Mouse (Mus musculus) heart, postnatal 0 days (tissue): ENCODE data around the gene Haus6. TPM values are rescaled to one million over a fixed set of nuclear protein-coding genes. Genes with fewer than 3 reads are reported as not detected.

Experiments
- ATAC-seq: fragments of 200-750 bp; cut with Nextera tagmentation; 2 replicates; pipeline ENCODE4 v1.8.0; 2017; ENCODE audit warnings: low read depth, moderate number of reproducible peaks, moderate library complexity; ENCODE audit not compliant: insufficient read depth
- DNase-seq: peaks from one replicate; pipeline ENCODE4 v3.0.0-alpha.2; 2016; ENCODE audit warnings: low spot score
- H3K27ac ChIP-seq: fragments of 300-500 bp; sonication (generic); 2 replicates; pipeline ENCODE4 v1.5.1; 2014; ENCODE audit warnings: low read depth, mild to moderate bottlenecking
- H3K27me3 ChIP-seq: fragments of 300-500 bp; sonication (generic); 2 replicates; pipeline ENCODE4 v1.6.1; 2014; ENCODE audit warnings: low read length, mixed read lengths; ENCODE audit not compliant: control insufficient read depth, insufficient read depth
- H3K36me3 ChIP-seq: fragments of 300-500 bp; sonication (generic); replicated peaks from 2 replicates; pipeline ENCODE4 v1.6.1; 2014; ENCODE audit warnings: low read length, mixed read lengths; ENCODE audit not compliant: control insufficient read depth, insufficient read depth
- H3K4me1 ChIP-seq: fragments of 300-500 bp; sonication (generic); 2 replicates; pipeline ENCODE4 v1.6.1; 2014; ENCODE audit warnings: antibody characterized with exemption; ENCODE audit not compliant: control insufficient read depth, insufficient read depth
- H3K4me2 ChIP-seq: fragments of 300-500 bp; sonication (generic); 2 replicates; pipeline ENCODE4 v1.6.1; 2014; ENCODE audit warnings: low read depth, mild to moderate bottlenecking, low read length, moderate library complexity
- H3K4me3 ChIP-seq: fragments of 300-500 bp; sonication (generic); 2 replicates; pipeline ENCODE4 v1.5.1; 2014; ENCODE audit warnings: low read depth, low read length
- H3K9ac ChIP-seq: fragments of 300-500 bp; sonication (generic); replicated peaks from 2 replicates; pipeline ENCODE4 v1.6.1; 2014; ENCODE audit warnings: low read depth, low read length, mixed read lengths
- H3K9me3 ChIP-seq: fragments of 300-500 bp; sonication (generic); replicated peaks from 2 replicates; pipeline ENCODE4 v1.6.1; 2016; ENCODE audit warnings: low read length; ENCODE audit not compliant: control insufficient read depth
- CTCF ChIP-seq: IDR thresholded peaks from 2 replicates; pipeline ENCODE4 v1.5.1; 2016; ENCODE audit warnings: antibody characterized with exemption, control low read depth, low read depth
- EP300 ChIP-seq: IDR thresholded peaks from 2 replicates; pipeline ENCODE4 v1.6.1; 2016; ENCODE audit warnings: antibody characterized with exemption, low read depth
- WGBS: fragments of 180-500 bp; shearing (Covaris S2); extraction: QIAGEN DNeasy Blood & Tissue Kit; methylation state at CpG from one replicate; pipeline ENCODE4 v1.1.7; 2014; 5-methylcytosine and 5-hydroxymethylcytosine counted together
- polyA plus RNA-seq: library from polyadenylated mRNA; unstranded; fragments of >200 nt; fragmentation: Nextera tagmentation; extraction: Ambion mirVana; gene quantifications from 2 replicates; pipeline ENCODE4 v1.2.1, GENCODE M21; 2015
- total RNA-seq: library from RNA; depleted of rRNA; stranded (reverse); fragments of >200 nt; gene quantifications from 2 replicates; pipeline ENCODE4 v1.2.3, GENCODE M21; 2014; ENCODE audit warnings: low replicate concordance; rRNA removed

Haus6 gene
- total and polyA plus RNA-seq, 2 experiments from 2014 or later, result 2.9 to 3.8 TPM

DNA sequence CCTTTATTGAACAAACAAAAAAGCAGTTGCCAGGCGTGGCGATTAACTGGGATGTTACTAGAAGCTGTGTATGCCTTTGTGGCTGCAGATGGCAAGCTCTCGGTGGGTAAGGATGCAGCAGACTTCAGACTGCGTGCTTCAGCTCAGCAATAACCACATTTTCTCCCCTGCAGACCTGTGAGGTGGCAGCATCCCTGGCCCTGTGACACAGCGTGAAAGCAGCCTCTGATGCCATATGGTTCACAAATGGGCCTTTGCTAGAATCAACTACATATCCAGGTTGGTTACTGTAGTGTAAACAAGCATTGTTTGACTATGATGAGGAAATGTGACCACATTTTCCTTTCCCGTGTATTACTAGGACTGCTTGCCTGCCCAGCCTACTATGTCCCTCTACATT is 82.7 kb downstream of the Haus6 start:
- DNase-seq, result no peak
- Histone ChIP-seq H3K4me1 (peaks cover 7% of the 10 kb centered on the region), H3K4me3 (no peak overlapping the region), H3K36me3 (no peaks in the 10 kb centered on the region), H3K9ac (no peak overlapping the region), H3K27ac (no peak overlapping the region), H3K4me2 (no peak overlapping the region), H3K9me3 (no peaks in the 10 kb centered on the region), H3K27me3 (no peaks in the 10 kb centered on the region)
- WGBS, result 76% methylated on average over 6 of the region's 6 CpGs
- TF ChIP-seq EP300, result no peak
- no peak for TF ChIP-seq CTCF
- no peak for ATAC-seq

Other genes with a start within 250 kb of the Haus6 start
- gene Saxo1, start 53.7 kb downstream of the Haus6 start, total RNA-seq, result not detected in 2 replicates
- not detected in 2 replicates for gene Saxo1, start 53.7 kb downstream of the Haus6 start, polyA plus RNA-seq
- 8.5 and 14.7 TPM in 2 replicates for gene Rraga, start 36.4 kb downstream of the Haus6 start, total RNA-seq
- gene Rraga, start 36.4 kb downstream of the Haus6 start, polyA plus RNA-seq, result 49.2 and 50.7 TPM in 2 replicates
- gene Plin2, start 58.0 kb upstream of the Haus6 start, total RNA-seq, result 82.6 and 92.3 TPM in 2 replicates
- 63.9 and 76.3 TPM in 2 replicates for gene Plin2, start 58.0 kb upstream of the Haus6 start, polyA plus RNA-seq
- 19.2 and 28.6 TPM in 2 replicates for gene Dennd4c, start 136.5 kb upstream of the Haus6 start, total RNA-seq
- gene Dennd4c, start 136.5 kb upstream of the Haus6 start, polyA plus RNA-seq, result 2.8 and 3.4 TPM in 2 replicates
- gene Rps6, start 245.4 kb upstream of the Haus6 start, total RNA-seq, result 1,057 and 1,230 TPM in 2 replicates
- 324 and 335 TPM in 2 replicates for gene Rps6, start 245.4 kb upstream of the Haus6 start, polyA plus RNA-seq